Mouse (Mus musculus) mammary gland, adult 2 months (tissue): ENCODE measurements around the gene Zfp62. TPM values are rescaled to one million over a fixed set of nuclear protein-coding genes. Genes with fewer than 3 reads are reported as not detected.

Source experiments
- polyA plus RNA-seq: library from polyadenylated mRNA; depleted of rRNA; stranded (reverse); fragments of >200 nt; gene quantifications from 2 replicates; pipeline ENCODE4 v1.2.3, GENCODE M21; 2012; ENCODE audit warnings: low replicate concordance; rRNA removed

Zfp62 gene
- 2.8 and 3.1 TPM in 2 replicates for polyA plus RNA-seq

GRCm38 (mm10) chr11:49203129-49203768, at the start of gene Zfp62:
TSS of gene Zfp62 (plus strand) at chr11:49203292.

GRCm38 (mm10) chr11:49154077-49154476, 49.0 kb upstream of the Zfp62 start, which contains the start of gene Olfr1394:
TSS of gene Olfr1394 (plus strand) at chr11:49154377.

GRCm38 (mm10) chr11:49186955-49187488, 16.1 kb upstream of the Zfp62 start, which contains the start of gene Btnl9:
TSS of gene Btnl9 (minus strand) at chr11:49187159.

DNA sequence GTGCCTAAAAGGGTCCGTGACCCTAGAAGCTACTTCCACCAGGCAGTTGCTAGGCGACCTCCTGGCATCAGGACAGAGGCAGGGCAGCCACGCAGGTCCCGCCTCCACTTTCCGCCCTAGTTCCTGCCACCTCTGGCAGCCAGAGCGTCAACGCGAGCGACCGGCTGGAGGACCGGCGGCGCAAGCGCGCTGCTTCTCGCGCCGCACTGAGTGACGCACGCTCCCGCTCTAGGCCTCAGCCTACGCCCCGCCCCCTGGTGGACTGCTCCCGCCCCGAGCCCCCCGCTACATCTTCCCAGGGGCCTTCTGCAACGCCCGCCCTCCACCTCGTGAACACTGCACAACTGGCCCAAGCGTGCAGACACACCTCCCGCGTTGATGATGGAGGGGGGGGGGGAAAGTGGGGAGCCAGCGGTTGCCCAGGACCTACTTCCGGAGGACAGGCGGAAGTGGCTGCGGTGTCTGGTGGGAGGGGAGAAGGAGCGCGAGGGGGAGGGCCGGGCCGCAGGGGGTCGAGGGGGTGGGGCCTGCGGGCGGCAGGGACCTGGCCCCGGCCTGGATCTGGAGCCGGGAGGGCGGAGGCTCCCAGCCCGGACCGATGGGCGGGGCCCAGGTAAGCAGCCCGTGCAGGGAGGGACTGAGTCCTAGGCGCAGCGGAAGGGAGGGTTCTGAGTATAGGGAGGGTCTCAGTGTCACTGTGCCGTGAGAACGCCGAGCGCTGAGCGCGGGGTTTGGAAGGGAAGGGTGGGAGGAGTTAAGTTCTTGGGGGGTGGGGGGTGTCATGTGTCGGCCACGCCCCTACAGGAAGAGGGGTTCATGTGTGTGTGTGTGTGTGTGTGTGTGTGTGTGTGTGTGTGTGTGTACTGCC, 40.9 kb downstream of the Zfp62 start, which contains the start of gene Mgat1:
Gene Mgat1 (plus strand): TSS at position 465 of the 868 bp plus-strand sequence.

Other genes with a start within 250 kb of the Zfp62 start
- 0.11 and 0.16 TPM in 2 replicates for gene Olfr56, start 224.4 kb upstream of the Zfp62 start, polyA plus RNA-seq
- gene 9930111J21Rik1, start 223.9 kb upstream of the Zfp62 start, polyA plus RNA-seq = 10.4 and 15.4 TPM in 2 replicates
- 0.35 and 1.3 TPM in 2 replicates for gene Gm12185, start 211.1 kb upstream of the Zfp62 start, polyA plus RNA-seq
- gene Tgtp1, start 209.1 kb upstream of the Zfp62 start, polyA plus RNA-seq = 3.6 and 7.0 TPM in 2 replicates
- 6.7 and 7.0 TPM in 2 replicates for gene 9930111J21Rik2, start 152.1 kb upstream of the Zfp62 start, polyA plus RNA-seq
- gene Tgtp2, start 139.1 kb upstream of the Zfp62 start, polyA plus RNA-seq = 10.1 and 32.6 TPM in 2 replicates
- 15.1 and 19.8 TPM in 2 replicates for gene Ifi47, start 126.7 kb upstream of the Zfp62 start, polyA plus RNA-seq
- 0.97 and 2.1 TPM in 2 replicates for gene Olfr1396, start 88.4 kb upstream of the Zfp62 start, polyA plus RNA-seq
- gene Olfr1395, start 61.0 kb upstream of the Zfp62 start, polyA plus RNA-seq = not detected in 2 replicates
- gene Olfr1394, start 48.9 kb upstream of the Zfp62 start, polyA plus RNA-seq = not detected in 2 replicates
- 35.1 and 63.1 TPM in 2 replicates for gene Btnl9, start 16.1 kb upstream of the Zfp62 start, polyA plus RNA-seq
- 152 and 226 TPM in 2 replicates for gene Mgat1, start 40.9 kb downstream of the Zfp62 start, polyA plus RNA-seq
- 0.13 and 0.14 TPM in 2 replicates for gene Olfr1393, start 75.0 kb downstream of the Zfp62 start, polyA plus RNA-seq
- gene Olfr1392, start 82.0 kb downstream of the Zfp62 start, polyA plus RNA-seq = 0.04 TPM in 1 of 2 replicates, not detected in the other
- not detected in 2 replicates for gene Olfr10, start 101.4 kb downstream of the Zfp62 start, polyA plus RNA-seq
- not detected in 2 replicates for gene Olfr1391, start 119.5 kb downstream of the Zfp62 start, polyA plus RNA-seq
- gene Olfr1390, start 131.9 kb downstream of the Zfp62 start, polyA plus RNA-seq = not detected in 2 replicates
- gene Olfr1389, start 219.8 kb downstream of the Zfp62 start, polyA plus RNA-seq = not detected in 2 replicates
- gene Olfr1388, start 233.3 kb downstream of the Zfp62 start, polyA plus RNA-seq = 0.06 and 0.53 TPM in 2 replicates